Mouse (Mus musculus): Measurements from ENCODE around the gene Tmem25.

Gene Tmem25

DNA sequence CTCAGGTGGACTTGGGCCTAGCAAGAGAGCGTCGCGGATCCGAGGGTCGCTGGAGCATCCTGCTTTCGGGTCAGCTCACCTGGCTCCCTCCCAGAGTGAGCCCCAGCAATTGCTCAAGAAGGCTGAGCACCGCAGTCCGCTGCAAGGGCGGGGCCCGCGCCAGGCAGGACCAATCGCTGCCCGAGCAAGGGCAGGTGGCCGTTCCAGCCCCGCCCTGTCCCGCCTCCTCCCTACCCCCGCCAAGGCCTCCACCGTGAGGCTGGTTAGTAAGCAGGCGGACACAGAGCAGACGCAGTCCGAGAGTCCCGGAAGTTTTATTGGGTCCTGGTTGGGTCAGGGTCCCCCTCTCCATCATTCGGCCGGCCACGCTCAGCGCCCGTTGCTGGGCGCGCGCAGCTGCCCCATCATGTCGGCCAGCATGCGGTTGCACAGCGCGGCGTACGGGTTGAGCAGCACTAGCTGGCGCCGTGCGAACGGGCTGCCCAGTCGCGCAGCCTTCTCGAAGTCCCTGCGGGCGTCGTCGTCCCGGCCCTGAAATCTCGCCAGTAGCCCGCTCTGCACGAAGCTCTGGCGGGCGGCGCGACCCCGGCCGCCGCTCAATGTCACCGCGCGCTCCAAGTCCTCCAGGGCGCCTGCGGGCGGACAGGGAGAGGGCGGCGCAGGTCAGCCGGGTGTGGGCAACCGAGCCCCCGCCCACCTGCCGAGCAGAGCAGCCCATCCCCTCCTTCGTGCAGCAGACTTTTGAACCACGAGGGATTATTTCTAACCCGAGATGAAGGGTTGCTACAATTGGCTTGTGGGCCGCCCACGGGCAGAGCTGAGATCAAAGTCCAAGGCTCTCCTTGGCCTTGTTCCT is at the start of gene Tmem25:
Gene Tmem25, minus strand, starts transcription at position 206 of the 856 bp plus-strand sequence.
- CTCF ChIA-PET, result no interaction called here

DNA sequence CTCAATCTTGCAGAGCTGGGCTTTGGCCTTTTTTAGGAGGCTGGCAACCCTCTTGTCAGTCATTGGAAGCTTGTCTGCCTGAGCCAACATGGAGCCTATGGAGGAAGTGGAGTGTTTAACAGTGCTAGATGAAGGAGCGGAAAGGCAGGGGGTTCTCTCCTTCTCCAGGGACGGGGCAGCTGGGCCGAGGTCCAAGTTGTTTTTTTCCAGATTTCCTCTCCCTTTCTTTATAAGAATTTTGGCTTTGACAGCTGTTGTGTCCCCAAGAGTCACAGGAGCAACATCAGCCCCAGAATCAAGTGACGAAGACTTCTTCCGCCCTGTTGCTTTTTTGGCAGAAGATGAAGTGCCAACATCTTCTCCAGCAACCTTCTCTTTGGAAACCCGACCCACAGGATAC is 48.3 kb upstream of the Tmem25 start:
- CTCF ChIA-PET, result no interaction called here

DNA sequence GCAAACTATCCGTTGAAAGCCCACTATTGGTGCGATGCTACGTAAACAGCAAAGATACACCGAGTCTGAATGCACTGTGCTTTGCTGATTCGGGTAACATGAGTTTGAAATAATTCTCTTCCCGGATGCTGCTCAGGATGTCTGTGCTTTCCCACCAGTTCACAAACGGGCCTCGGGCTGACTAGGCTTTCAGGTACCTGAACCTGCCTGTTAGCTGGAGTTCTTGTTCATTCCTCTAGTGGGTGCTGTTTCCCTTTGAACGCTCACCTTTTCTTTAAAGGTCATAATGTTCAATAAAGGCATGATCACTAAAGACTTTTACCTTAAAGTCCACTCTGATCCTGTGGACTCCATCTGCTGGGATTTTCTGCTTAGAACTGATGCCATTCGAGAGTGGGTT is 42.1 kb upstream of the Tmem25 start:
- CTCF ChIA-PET, result interaction anchor here (0.7 kb wide), 1 partner anchor 357 kb away, joined by 3 read pairs; no protein-coding TSS in a partner anchor

DNA sequence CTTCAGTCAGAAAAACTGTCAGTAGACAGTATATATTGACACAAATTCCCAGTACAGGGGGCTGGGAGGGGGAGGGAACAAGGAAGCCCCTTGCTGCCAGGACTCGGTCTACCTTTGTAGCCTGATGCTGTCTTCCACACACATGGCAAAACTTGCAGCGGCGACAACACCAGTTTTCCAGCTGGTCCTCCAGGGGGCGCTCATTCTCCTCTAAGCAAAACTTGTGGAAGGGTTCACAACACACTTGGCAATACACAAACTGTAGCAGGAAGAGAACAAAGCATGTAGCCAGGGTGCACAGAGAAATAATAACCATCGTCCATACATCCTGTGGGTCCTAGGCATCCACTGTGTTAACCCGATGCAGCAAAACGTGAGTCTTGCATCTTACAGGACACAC is 37.3 kb upstream of the Tmem25 start:
- CTCF ChIA-PET, result no interaction called here

DNA sequence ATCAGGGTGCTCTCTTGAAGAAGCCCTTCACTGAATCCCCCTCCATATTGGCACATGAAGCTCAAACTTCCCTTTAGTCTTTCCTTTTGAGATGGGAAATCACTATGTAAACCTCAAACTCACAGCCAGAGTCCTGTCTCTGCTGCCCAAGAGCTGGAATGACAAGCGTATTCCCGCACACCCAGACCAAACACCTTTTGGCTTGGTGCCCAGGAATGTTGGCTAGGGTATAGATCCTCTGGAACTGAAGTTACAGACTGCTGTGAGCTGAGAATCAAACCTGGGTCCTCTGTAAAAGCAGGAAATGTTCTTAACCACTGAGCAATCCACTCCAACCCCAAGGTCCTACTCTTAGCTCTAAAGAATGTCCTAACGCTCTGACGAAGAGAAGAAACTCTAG is 33.2 kb upstream of the Tmem25 start:
- CTCF ChIA-PET, result no interaction called here

DNA sequence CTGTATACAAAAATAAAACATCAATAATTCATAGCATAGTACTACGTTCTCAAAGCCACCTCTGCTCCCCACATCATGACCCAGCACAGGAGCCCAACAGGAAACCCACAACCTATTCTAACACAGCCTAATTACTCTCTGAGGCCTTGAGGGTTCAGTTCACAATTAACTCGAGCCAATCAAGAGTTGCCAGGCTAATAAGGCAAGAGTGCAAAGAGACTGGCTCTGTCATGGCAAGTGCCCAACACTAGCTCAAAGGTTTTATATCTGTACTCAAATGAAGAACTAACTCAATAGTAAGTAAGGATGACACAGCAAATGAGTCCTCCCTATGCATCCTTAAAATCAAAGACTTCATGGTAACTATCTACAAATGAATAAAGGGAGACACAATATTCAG is 31.4 kb upstream of the Tmem25 start:
- CTCF ChIA-PET, result interaction anchor here (1.2 kb wide), 1 partner anchor 10 kb away, joined by 4 read pairs; no protein-coding TSS in a partner anchor

DNA sequence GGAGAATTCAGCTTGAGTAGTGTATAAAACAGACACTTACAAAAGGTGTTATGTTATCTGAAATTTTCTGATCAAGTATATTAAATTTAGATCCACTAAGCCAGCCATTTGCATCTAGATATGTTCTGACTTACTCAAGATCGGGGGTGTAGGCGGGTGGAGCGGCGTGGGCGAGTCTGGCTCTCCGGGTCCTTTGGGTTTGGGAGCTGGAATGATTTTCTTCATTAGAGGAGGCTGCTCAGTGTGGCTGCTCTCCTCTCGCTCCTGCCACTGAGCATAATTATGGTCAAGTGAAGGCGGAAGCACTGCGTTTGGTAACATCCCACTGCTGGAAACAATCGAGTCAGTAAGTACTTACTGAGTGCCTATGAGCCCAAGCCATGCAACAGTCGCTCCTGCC is 29.8 kb upstream of the Tmem25 start:
- CTCF ChIA-PET, result no interaction called here

DNA sequence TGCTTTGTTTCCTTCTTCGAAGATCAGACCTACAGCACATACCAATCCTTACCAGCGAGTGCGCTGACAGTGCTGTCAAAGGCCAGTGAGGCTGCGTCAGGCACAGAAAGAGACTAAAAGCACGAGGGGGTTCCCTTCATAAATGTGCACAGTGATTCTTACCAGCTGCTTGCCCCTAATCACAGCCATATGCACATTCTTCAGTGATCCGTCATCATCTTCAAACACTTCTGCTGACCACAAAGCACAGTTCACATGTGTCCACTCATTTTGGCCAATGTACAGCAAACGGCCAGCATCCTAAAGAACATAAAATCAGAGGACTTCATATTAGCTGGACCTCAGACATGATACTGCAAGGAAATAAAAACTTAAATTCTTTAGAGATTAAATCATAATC is 27.6 kb upstream of the Tmem25 start:
- CTCF ChIA-PET, result no interaction called here

DNA sequence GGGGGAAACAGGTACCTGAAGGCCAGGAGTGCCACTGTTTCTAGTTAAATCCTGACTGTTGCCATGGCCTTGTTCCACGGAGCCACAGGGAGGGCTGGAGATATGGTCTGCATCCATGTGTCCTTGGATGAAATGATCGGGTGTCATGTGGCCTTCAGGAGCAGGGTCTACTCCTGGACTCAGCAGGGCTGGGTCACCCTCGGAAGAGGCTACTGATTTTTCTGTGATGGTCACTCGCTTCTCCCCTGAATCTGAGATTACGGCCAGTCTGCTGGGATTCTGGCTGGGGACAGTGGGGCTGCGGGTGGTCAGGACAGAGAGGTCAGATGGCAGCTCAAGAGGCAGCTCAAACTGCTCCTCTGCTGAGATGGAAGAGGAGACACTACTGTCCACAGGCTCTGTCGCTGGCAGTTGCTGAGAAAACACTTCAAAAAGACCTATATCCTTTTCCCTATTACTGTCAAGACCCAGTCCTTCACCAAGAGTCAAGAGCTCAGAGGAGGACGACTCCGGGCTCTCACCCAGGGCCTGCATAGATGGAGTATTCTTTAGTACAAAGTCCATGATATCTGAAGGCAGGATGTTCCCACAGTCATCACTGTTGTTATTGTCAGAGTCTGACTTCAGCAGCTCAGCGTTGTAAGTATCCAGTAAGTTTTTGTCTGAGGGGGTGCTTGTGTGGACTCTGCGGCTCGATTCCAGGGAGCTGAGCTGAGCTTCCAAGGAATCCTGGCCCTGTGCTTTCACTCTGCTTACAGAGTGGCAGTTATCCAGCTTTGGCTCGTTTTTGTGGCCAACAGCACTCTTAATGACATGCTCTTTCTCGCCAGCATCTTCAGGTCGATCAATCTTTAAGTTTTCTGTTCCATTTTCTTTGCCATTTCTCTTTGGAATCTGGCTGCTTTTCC is 21.1 kb upstream of the Tmem25 start:
- CTCF ChIA-PET, result interaction anchor here (0.9 kb wide), 1 partner anchor 10 kb away, joined by 4 read pairs; no protein-coding TSS in a partner anchor

DNA sequence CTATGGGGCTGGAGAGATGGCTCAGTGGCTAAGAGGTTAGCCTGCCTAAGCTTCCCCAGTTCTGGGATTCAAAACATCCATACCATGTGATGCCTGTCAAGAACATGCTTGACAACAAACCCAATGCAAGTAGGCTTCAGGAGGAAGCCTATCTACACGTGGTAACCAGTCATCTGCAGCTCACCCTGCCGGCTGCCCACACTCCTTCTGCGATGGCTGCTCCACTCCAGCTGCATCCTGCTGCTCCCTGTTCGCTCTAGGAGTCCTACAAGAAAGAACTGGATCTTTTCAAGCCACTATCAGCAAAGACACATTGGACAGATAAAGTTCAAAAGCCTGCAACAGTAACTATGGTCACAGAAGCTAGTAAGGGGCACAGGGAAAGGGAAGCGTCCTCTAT is 18.4 kb upstream of the Tmem25 start:
- CTCF ChIA-PET, result no interaction called here

DNA sequence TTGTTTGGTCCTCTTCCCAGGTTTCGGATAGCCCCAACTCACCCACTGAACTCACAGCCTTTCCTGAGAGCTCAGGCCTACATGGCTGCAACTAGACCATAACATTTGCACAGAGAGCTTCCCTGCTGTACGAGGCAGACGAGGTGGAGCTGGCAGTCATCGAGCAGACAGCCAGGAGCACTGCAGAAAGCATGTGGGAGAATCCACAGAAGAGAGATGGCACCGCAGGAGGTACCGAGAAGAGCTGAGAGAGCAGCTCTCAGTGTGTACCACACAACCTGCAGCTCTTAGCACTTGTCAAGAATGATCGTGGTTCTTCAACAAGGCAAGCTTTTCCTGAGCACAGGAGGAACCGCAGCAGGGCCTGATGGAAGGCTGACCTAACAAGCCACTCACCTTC is 15.1 kb upstream of the Tmem25 start:
- CTCF ChIA-PET, result interaction anchor here (0.6 kb wide), 1 partner anchor 230 kb away, joined by 3 read pairs; no protein-coding TSS in a partner anchor

DNA sequence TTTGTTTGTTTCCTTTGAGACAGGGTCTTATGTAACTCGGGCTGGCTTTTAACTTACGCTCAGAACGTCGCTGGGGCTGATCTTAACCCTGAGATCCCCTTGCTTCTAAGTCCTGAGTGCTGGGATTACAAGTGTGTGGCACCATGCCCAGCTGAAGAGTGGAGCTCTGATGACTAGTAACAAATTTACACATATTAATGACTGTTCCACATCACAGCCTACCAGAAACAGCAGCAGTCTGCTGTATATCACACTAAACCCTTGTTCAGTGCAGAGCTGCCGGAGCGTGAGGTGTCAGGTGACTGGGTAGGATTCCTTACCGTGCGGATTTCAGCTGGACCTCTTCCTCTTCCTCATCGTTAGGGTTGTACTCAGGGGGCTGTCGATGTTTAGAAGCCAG is 11.2 kb upstream of the Tmem25 start:
- CTCF ChIA-PET, result no interaction called here

DNA sequence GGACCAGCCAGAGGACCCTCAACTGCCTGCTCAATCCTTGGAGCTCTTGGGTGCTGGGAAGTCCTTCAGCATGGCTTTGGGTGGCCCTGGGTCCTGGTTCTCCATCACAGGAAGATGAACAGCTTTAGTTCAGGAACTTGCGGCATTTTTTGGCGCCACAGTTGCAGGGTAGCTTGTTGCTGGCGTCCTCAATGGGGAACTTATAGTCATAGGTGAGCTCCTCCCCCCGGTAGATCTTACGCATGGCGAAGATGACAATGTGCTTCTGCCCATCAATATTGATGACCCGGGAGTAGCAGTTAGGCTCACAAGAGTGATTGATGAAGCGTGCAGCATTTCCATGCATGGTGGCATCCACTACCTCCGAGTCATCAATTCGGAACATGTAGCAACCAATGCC is 8.7 kb upstream of the Tmem25 start:
- CTCF ChIA-PET, result no interaction called here

DNA sequence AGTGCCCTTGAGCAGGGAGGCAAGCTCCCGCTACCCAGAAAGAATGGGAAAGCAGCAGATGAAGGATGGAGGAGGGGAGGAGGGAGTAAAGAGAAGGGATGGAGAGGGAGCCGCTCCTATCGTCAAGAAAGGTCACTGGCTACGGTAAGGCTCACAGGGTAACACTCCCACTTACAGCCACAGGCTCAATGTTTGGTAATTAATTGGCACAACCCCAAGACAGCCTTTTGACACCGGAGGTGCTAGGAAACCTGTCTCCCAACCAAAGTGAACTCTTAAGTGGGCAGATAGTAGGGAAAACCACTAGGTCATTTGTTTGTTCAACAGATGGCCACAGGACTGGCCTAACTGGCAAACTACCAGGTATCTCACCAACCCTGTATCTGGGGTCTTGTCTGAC is 8.0 kb upstream of the Tmem25 start:
- CTCF ChIA-PET, result no interaction called here

DNA sequence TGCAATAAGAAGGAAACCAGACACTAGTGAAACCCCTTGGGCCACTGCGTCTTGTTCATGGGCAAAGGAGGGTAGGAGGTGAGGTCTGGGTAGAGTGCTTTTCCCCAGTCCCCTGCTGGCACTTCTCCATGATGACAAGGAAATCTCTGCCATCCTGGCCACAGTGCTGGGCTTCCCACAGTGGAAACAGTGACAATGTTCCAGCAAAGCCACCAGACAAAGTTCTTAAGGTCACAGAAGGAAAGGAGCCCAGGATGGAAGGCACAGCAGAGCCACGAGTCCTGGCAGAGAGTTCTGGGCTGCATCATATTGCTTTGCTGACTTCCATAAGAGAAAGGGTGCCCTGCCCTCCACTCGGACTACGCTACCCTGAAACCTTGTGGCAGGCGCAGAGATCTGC is 6.4 kb upstream of the Tmem25 start:
- CTCF ChIA-PET, result no interaction called here

DNA sequence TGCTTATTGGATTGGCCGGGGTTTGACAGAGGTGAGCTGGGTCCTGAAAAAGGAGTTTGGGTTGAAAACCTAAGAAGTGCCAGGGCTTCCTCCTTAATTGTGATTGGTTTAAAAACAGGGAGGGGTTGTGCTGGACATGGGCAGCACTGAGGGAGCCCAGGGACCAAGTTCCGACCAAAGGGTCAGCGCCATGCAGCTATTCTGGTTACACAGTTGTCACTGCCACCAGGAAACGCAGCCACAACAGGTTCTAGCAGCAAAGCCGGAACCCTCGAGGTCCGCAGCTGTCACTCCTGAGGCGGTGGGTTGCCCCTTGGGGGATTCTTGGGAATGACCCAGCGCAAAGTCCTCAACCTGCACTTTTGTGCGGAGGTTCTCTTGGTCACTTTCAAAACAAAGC is 5.6 kb upstream of the Tmem25 start:
- CTCF ChIA-PET, result no interaction called here

DNA sequence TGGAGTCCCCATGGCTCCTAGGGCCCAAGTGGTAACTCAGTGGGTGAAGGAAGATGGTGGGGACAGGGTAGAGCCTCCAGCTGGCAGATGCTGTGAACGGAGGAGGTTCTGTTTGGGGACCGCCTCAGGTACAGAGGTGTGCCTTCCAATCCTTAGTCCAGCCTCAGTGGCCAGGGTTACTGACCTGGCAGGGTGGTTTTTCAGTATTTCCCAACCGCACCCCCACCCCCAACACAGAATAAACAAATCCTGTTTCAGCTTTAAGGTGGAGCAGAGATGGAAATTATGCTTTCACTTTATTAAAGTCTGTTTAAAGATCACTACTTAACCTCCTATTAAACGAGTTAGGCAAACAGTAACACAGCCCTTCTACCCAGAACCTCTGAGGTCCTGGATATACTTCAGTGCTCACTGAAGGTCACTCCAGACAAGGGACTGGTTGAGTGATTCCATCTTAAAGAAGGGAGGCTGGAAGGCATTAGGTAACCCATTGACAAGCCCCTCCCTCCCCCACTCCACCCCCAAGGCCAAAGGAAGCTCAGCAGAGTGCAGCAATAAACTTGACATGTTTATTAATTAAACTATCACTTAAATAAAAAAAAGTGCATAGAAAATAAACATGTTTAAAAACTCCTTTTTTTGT is 3.8 kb upstream of the Tmem25 start, which contains the start of gene Ttc36:
Gene Ttc36, minus strand, starts transcription at position 265 of the 643 bp plus-strand sequence.
- CTCF ChIA-PET, result no interaction called here

DNA sequence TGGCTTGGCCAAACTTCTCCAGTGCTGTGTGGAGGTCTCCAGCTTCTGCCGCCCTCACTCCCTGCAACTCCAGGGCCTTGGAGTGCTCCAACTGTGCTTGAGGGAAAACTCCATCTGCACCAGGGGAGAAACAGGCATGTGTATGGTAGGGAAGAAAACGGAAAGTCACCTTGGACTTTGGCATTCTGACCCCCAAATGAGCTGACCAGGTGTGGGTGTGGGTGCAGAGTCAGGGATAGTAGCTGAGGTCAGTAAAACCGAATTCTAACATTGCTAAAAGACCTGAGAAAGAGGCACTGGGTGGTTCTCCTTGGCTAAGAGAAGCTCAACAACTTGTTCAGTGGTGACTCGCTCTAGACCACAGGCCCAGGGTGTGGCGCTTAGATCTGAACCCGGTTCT is 2.6 kb upstream of the Tmem25 start:
- CTCF ChIA-PET, result no interaction called here

DNA sequence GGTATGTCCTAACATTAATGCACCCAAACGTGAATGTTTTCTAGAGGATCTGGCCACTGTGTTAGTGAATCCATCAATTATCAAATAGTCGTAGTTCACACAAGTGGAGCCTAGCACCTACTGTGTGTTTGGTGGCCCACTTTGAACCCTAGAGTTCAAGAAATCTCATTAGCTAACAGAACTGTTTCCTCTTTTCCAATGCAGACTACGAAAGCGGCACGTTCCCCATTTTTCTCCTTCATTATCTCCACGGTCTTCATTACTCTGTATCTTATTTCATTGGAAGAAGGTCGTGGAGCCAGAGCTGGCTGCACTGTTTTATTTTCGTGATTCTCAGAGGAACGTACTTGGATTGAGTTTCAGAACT is 834 bp upstream of the Tmem25 start:
- CTCF ChIA-PET, result no interaction called here

DNA sequence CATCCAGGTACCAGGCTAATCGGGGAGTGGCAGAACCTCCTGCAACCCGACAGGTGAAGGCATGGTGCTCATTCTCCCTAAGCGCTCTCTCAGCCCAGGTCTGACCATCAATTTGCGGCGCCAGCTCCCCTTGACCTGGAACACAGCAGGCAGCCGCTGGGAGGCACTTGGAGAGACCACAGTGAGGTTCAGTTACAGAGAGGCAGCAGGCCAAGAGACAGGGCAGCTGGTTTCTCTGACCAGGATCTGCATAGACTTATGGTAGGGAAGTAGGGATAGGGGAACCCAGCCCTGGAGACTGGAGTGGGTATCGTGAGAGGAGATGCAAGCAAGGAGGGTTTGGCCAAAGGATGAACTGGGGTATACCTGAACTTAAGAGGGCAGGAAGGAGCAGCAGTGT is 809 bp downstream of the Tmem25 start:
- CTCF ChIA-PET, result interaction anchor here (1.0 kb wide), 1 partner anchor 37 kb away, joined by 3 read pairs; no protein-coding TSS in a partner anchor

DNA sequence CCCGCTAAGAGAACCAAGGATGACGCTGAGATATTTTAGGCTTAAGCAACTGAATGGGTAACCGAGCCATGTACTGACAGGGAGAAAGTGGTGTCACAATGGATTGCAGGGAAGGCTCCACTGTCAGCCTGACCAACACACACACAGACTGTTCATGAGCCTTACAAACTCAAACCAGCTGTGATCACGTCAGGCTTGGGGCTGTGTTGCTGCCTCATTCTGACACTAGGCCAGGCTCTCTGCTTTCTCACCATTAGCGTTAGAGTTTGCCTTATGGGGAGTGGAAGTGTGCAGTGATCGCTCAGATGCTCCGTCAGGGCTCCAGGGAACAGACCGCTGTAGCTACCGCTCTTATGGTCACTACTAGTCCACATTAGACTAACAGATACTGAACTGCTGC is 6.3 kb downstream of the Tmem25 start:
- CTCF ChIA-PET, result no interaction called here

Data from spleen, embryonic (tissue).